Mouse (Mus musculus) heart, embryonic 14.5 days (tissue): ENCODE results near the gene Gtf3c2. TPM values are rescaled to one million over a fixed set of nuclear protein-coding genes. Genes with fewer than 3 reads are reported as not detected.

Source experiments
- ATAC-seq: fragments of 200-750 bp; cut with Nextera tagmentation; 2 replicates; pipeline ENCODE4 v1.8.0; 2017; ENCODE audit warnings: low read depth, moderate TSS enrichment; ENCODE audit not compliant: insufficient number of reproducible peaks, insufficient read depth, low FRiP score
- H3K27ac ChIP-seq, 2 experiments: fragments of 200-500 bp in 1 of 2; fragments of 300-500 bp in 1 of 2; sonication (generic) in 1 of 2; replicated peaks in 1 of 2; 2 replicates each; pipeline ENCODE4 v1.5.1; 2012 to 2014; ENCODE audit warnings: low read depth in 2 of 2, low read length in 2 of 2, control low read depth in 1 of 2, mild to moderate bottlenecking in 1 of 2, mixed read lengths in 1 of 2; ENCODE audit not compliant: control insufficient read depth in 1 of 2, insufficient read depth in 1 of 2
- H3K27me3 ChIP-seq: fragments of 300-500 bp; sonication (generic); 2 replicates; pipeline ENCODE4 v1.6.1; 2014; ENCODE audit warnings: mild to moderate bottlenecking, low read length, control low read depth; ENCODE audit not compliant: control insufficient read depth, insufficient read depth
- H3K36me3 ChIP-seq: fragments of 300-500 bp; sonication (generic); 2 replicates; pipeline ENCODE4 v1.6.1; 2014; ENCODE audit warnings: mild to moderate bottlenecking, control low read depth, low read length, mixed read lengths; ENCODE audit not compliant: control insufficient read depth, insufficient read depth
- H3K4me1 ChIP-seq, 2 experiments: fragments of 200-500 bp in 1 of 2; fragments of 300-500 bp in 1 of 2; sonication (generic) in 1 of 2; 2 replicates each; pipeline ENCODE4 v1.6.1; 2012 to 2014; ENCODE audit warnings: low read length in 2 of 2, control low read depth in 1 of 2, mixed read lengths in 1 of 2; ENCODE audit not compliant: control insufficient read depth in 2 of 2, insufficient read depth in 2 of 2
- H3K4me2 ChIP-seq: fragments of 300-500 bp; sonication (generic); 2 replicates; pipeline ENCODE4 v1.6.1; 2014; ENCODE audit warnings: mild to moderate bottlenecking, low read length
- H3K4me3 ChIP-seq, 2 experiments: fragments of 200-500 bp in 1 of 2; fragments of 300-500 bp in 1 of 2; sonication (generic) in 1 of 2; 2 replicates each; pipeline ENCODE4 v1.5.1; 2012 to 2014; ENCODE audit warnings: low read length in 2 of 2, mild to moderate bottlenecking in 2 of 2, control low read depth in 1 of 2, low read depth in 1 of 2, moderate library complexity in 1 of 2; ENCODE audit not compliant: control insufficient read depth in 1 of 2, insufficient read depth in 1 of 2
- H3K9ac ChIP-seq: fragments of 300-500 bp; sonication (generic); 2 replicates; pipeline ENCODE4 v1.6.1; 2014; ENCODE audit warnings: mild to moderate bottlenecking, low read length
- H3K9me3 ChIP-seq: fragments of 300-500 bp; sonication (generic); 2 replicates; pipeline ENCODE4 v1.6.1; 2016; ENCODE audit warnings: low read length, control low read depth; ENCODE audit not compliant: control insufficient read depth
- WGBS: fragments of 180-500 bp; shearing (Covaris S2); extraction: QIAGEN DNeasy Blood & Tissue Kit; methylation state at CpG from one replicate; pipeline ENCODE4 v1.1.7; 2014; 5-methylcytosine and 5-hydroxymethylcytosine counted together
- polyA plus RNA-seq: library from polyadenylated mRNA; unstranded; fragments of >200 nt; fragmentation: Nextera tagmentation; extraction: Ambion mirVana; gene quantifications from 2 replicates; pipeline ENCODE4 v1.2.1, GENCODE M21; 2014

Gtf3c2 gene
- polyA plus RNA-seq, 1 experiment from 2014 or later = 42.6 TPM

- H3K4me2 ChIP-seq = no peak overlapping the region
- no peaks in the 10 kb centered on the region for H3K27me3 ChIP-seq
- no peak for ATAC-seq
- peaks cover 70% of the 10 kb centered on the region for H3K36me3 ChIP-seq
- H3K4me1 ChIP-seq = peaks cover under 1 to 20% of the 10 kb centered on the region in 2 experiments; a peak in 3 of 4 replicates
- H3K9me3 ChIP-seq = peaks cover 6% of the 10 kb centered on the region
- H3K4me3 ChIP-seq = no peak overlapping the region
- no peak overlapping the region for H3K9ac ChIP-seq
- H3K27ac ChIP-seq = no peak overlapping the region
- WGBS = 89% methylated on average over 12 of the region's 12 CpGs
These were observed 17.1 kb upstream of the Gtf3c2 start for GRCm38 (mm10) chr5:31197072-31197471.

- Histone ChIP-seq H3K36me3 (peaks cover 74% of the 10 kb centered on the region), H3K9me3 (peaks cover 6% of the 10 kb centered on the region), H3K4me3 (no peak overlapping the region), H3K27me3 (no peaks in the 10 kb centered on the region), H3K9ac (no peak overlapping the region), H3K4me1 (peaks cover 4 to 28% of the 10 kb centered on the region in 2 experiments; a peak in 3 of 4 replicates), H3K27ac (no peak overlapping the region), H3K4me2 (no peak overlapping the region)
- 93% methylated on average over 10 of the region's 10 CpGs for WGBS
- ATAC-seq = no peak
These were observed 16.3 kb upstream of the Gtf3c2 start for GRCm38 (mm10) chr5:31196207-31196606.

- WGBS = 92% methylated on average over 4 of the region's 4 CpGs
- Histone ChIP-seq H3K4me1 (peaks cover 4 to 22% of the 10 kb centered on the region in 2 experiments; a peak in 3 of 4 replicates), H3K4me3 (no peak overlapping the region), H3K27ac (no peak overlapping the region), H3K4me2 (no peak overlapping the region), H3K9me3 (peaks cover 6% of the 10 kb centered on the region), H3K36me3 (peaks cover 77% of the 10 kb centered on the region), H3K9ac (no peak overlapping the region), H3K27me3 (no peaks in the 10 kb centered on the region)
- no peak for ATAC-seq
These were observed 15.7 kb upstream of the Gtf3c2 start for GRCm38 (mm10) chr5:31195671-31196070.

- peak overlapping the region in 1 of 2 experiments; percentile 71; a peak in 1 of 4 replicates for H3K4me3 ChIP-seq
- H3K36me3 ChIP-seq = peaks cover 77% of the 10 kb centered on the region
- ATAC-seq = no peak
- H3K9me3 ChIP-seq = no peaks in the 10 kb centered on the region
- H3K27me3 ChIP-seq = no peaks in the 10 kb centered on the region
- peak overlapping the region; percentile 93 for H3K9ac ChIP-seq
- peaks cover 4 to 19% of the 10 kb centered on the region in 2 experiments; a peak in 3 of 4 replicates for H3K4me1 ChIP-seq
- peak overlapping the region; percentile 90 for H3K4me2 ChIP-seq
- WGBS = 88% methylated on average over 16 of the region's 16 CpGs
- H3K27ac ChIP-seq = no peak overlapping the region
These were observed 14.8 kb upstream of the Gtf3c2 start for GRCm38 (mm10) chr5:31194486-31195485.

- Histone ChIP-seq H3K9ac (peak overlapping the region; percentile 93), H3K9me3 (no peaks in the 10 kb centered on the region), H3K4me3 (peak overlapping the region; percentile 71 to 98), H3K27me3 (no peaks in the 10 kb centered on the region), H3K4me1 (peaks cover 4 to 19% of the 10 kb centered on the region in 2 experiments; a peak in 3 of 4 replicates), H3K27ac (peak overlapping the region; percentile 82 to 91), H3K36me3 (peaks cover 75% of the 10 kb centered on the region), H3K4me2 (peak overlapping the region; percentile 90)
- ATAC-seq = no peak
- 9% methylated on average over 25 of the region's 25 CpGs for WGBS
These were observed 13.8 kb upstream of the Gtf3c2 start for GRCm38 (mm10) chr5:31193631-31194281.

GRCm38 (mm10) chr5:31192939-31193630, 13.1 kb upstream of the Gtf3c2 start, which contains the start of the genes Snx17 and Eif2b4:
Gene Snx17, plus strand, starts transcription at chr5:31193227.
Gene Eif2b4, minus strand, starts transcription at chr5:31193430.
- WGBS = under 1% methylated on average over 48 of the region's 48 CpGs
- ATAC-seq = peak; percentile 96
- peaks cover 4 to 19% of the 10 kb centered on the region in 2 experiments; a peak in 3 of 4 replicates for H3K4me1 ChIP-seq
- H3K27ac ChIP-seq = peak within 1 kb of the TSS; percentile 87 to 91
- H3K9ac ChIP-seq = peak within 1 kb of the TSS; percentile 93
- H3K36me3 ChIP-seq = peaks cover 75% of the 10 kb centered on the region
- no peaks in the 10 kb centered on the region for H3K9me3 ChIP-seq
- H3K27me3 ChIP-seq = no peaks in the 10 kb centered on the region
- H3K4me3 ChIP-seq = peak within 1 kb of the TSS; percentile 71 to 98
- peak within 1 kb of the TSS; percentile 90 for H3K4me2 ChIP-seq
